Mouse (Mus musculus) cortical plate, adult 2 months (tissue): ENCODE results near the gene Acsl4.

Source experiments
- CTCF ChIP-seq: fragments of 200-500 bp; IDR thresholded peaks from 2 replicates; pipeline ENCODE4 v1.5.1; 2011; ENCODE audit warnings: mild to moderate bottlenecking, control low read depth, low read length; ENCODE audit not compliant: insufficient read depth; ENCODE audit errors: extremely low read depth
- POLR2A ChIP-seq: fragments of 200-500 bp; IDR thresholded peaks from 2 replicates; pipeline ENCODE4 v1.6.1; 2011; ENCODE audit warnings: mild to moderate bottlenecking, low read length, control low read depth; ENCODE audit not compliant: insufficient read depth; ENCODE audit errors: extremely low read depth

- TF ChIP-seq POLR2A (no peak), CTCF (peak; percentile 67)
These were observed 75.9 kb downstream of the Acsl4 start for GRCm38 (mm10) chrX:142314307-142315024.
